Mouse (Mus musculus) forebrain, embryonic 14.5 days (tissue): Measurements from ENCODE around the gene Pcyt1b. TPM values are rescaled to one million over a fixed set of nuclear protein-coding genes. Genes with fewer than 3 reads are reported as not detected.

Experiments used
- ATAC-seq: fragments of 200-750 bp; cut with Nextera tagmentation; 2 replicates; pipeline ENCODE4 v1.8.0; 2017; ENCODE audit warnings: mild to moderate bottlenecking, moderate library complexity
- DNase-seq: peaks from one replicate; pipeline ENCODE4 v3.0.0-alpha.2; 2015; ENCODE audit warnings: low spot score
- H3K27ac ChIP-seq: fragments of 300-500 bp; sonication (generic); 2 replicates; pipeline ENCODE4 v1.5.1; 2014; ENCODE audit warnings: low read depth, mild to moderate bottlenecking, control low read depth, low read length, moderate library complexity
- H3K27me3 ChIP-seq: fragments of 300-500 bp; sonication (generic); replicated peaks from 2 replicates; pipeline ENCODE4 v1.6.1; 2014; ENCODE audit warnings: low read length, control low read depth, mixed read lengths; ENCODE audit not compliant: control insufficient read depth, insufficient read depth
- H3K36me3 ChIP-seq: fragments of 300-500 bp; sonication (generic); 2 replicates; pipeline ENCODE4 v1.6.1; 2014; ENCODE audit warnings: low read length, control low read depth; ENCODE audit not compliant: control insufficient read depth, insufficient read depth
- H3K4me1 ChIP-seq: fragments of 300-500 bp; sonication (generic); 2 replicates; pipeline ENCODE4 v1.6.1; 2014; ENCODE audit warnings: antibody characterized with exemption, low read length, control low read depth; ENCODE audit not compliant: control insufficient read depth, insufficient read depth
- H3K4me2 ChIP-seq: fragments of 300-500 bp; sonication (generic); 2 replicates; pipeline ENCODE4 v1.6.1; 2014; ENCODE audit warnings: mild to moderate bottlenecking, control low read depth, low read length
- H3K4me3 ChIP-seq: fragments of 300-500 bp; sonication (generic); 2 replicates; pipeline ENCODE4 v1.5.1; 2014; ENCODE audit warnings: low read depth, low read length, control low read depth
- H3K9ac ChIP-seq: fragments of 300-500 bp; sonication (generic); 2 replicates; pipeline ENCODE4 v1.6.1; 2014; ENCODE audit warnings: mild to moderate bottlenecking, low read length, control low read depth, moderate library complexity
- H3K9me3 ChIP-seq: fragments of 300-500 bp; sonication (generic); replicated peaks from 2 replicates; pipeline ENCODE4 v1.6.1; 2016; ENCODE audit warnings: low read length, control low read depth, mixed read lengths; ENCODE audit not compliant: control insufficient read depth
- WGBS: fragments of 180-500 bp; shearing (Covaris S2); extraction: QIAGEN DNeasy Blood & Tissue Kit; methylation state at CpG from one replicate; pipeline ENCODE4 v1.1.7; 2014; 5-methylcytosine and 5-hydroxymethylcytosine counted together
- polyA plus RNA-seq: library from polyadenylated mRNA; unstranded; fragments of >200 nt; fragmentation: Nextera tagmentation; extraction: Ambion mirVana; gene quantifications from 2 replicates; pipeline ENCODE4 v1.2.1, GENCODE M21; 2014

The Pcyt1b gene
- polyA plus RNA-seq, 1 experiment from 2014 or later: 11.3 TPM

DNA sequence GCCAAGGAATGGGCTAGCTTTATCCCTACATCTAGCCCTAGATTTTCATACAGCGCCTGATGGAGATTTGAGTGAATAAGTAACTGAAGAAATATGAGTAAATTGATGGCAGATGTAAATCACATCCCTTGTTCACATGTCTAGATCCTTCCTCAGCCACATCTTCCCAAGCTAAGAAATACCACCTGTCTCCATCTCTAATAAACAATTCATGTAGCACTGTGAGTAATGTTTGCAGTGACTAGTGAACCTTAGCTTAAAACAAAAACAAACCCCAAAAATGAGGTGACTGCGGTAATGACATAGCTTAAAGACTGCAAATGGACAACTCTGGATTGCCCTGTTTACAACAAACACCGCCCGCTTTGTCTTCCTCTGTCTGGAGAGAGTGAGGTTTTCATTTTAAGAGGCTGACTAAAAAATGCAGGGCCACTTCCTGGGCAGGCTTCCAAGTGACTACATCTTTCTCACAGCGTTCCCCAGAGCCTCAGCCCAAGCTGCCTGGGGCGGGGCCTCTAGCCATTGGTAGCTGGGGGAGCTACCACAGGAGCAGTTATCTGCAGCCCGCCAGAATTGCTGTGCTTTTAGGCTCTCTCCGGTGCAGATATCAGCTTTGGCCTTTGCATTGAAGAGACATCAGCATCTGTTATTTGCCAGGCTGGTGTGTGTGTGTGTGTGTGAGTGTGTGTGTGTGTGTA is 46.0 kb downstream of the Pcyt1b start:
- Histone ChIP-seq H3K4me2 (no peak overlapping the region), H3K27me3 (no peaks in the 10 kb centered on the region), H3K9ac (no peak overlapping the region), H3K9me3 (no peaks in the 10 kb centered on the region), H3K4me3 (no peak overlapping the region), H3K27ac (no peak overlapping the region), H3K36me3 (no peaks in the 10 kb centered on the region), H3K4me1 (no peaks in the 10 kb centered on the region)
- DNase-seq (peak; percentile 77), ATAC-seq (peak; percentile 90)
- 41% methylated on average over 8 of the region's 8 CpGs for WGBS

DNA sequence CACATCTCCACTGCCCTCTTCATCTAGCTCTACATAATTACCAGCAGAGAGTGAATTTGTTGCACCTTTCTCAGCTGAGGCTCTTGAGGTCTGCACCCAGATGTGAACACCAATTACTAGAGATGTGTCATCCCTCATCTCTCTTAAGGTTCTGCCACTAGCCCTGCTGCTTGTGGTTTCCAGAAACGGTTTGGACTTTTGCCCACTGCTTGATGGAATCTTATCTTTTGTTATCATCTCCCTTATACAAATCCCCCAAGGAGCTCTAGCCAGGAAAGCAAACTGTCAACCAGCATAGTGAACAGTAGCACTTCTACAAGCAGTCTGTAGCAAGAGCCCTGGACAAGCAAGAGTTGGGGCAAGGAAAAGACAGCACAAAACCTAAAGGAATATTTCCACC is 57.9 kb downstream of the Pcyt1b start:
- no peak for ATAC-seq
- Histone ChIP-seq H3K9ac (no peak overlapping the region), H3K27me3 (no peaks in the 10 kb centered on the region), H3K4me1 (no peaks in the 10 kb centered on the region), H3K4me2 (no peak overlapping the region), H3K36me3 (no peaks in the 10 kb centered on the region), H3K9me3 (no peaks in the 10 kb centered on the region), H3K27ac (no peak overlapping the region), H3K4me3 (no peak overlapping the region)
- 74% methylated on average over 1 of the region's 1 CpGs for WGBS
- no peak for DNase-seq

DNA sequence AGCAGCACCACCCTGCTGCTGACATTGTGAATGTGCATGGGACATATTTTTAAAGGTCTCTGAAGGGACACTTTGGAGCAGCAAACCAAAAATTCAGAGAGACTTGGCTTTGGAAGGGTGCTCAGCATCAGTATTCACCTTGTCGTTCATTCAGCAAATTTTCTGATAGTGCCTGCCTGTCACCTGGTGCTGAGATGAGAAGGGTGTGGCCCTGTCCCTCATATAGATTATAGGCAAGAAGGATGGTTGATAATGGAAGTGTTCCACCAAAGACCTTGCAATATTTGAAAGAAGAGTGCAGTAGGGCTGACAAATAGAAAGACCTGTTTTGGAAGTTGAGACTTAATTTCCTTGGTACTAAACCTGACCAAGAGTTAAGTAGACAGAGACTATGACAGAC is 74.9 kb downstream of the Pcyt1b start:
- WGBS: 97% methylated on average over 1 of the region's 1 CpGs
- Histone ChIP-seq H3K9me3 (no peaks in the 10 kb centered on the region), H3K27ac (no peak overlapping the region), H3K27me3 (no peaks in the 10 kb centered on the region), H3K4me1 (no peaks in the 10 kb centered on the region), H3K4me3 (no peak overlapping the region), H3K4me2 (no peak overlapping the region), H3K9ac (no peak overlapping the region), H3K36me3 (no peaks in the 10 kb centered on the region)
- ATAC-seq (no peak), DNase-seq (no peak)

DNA sequence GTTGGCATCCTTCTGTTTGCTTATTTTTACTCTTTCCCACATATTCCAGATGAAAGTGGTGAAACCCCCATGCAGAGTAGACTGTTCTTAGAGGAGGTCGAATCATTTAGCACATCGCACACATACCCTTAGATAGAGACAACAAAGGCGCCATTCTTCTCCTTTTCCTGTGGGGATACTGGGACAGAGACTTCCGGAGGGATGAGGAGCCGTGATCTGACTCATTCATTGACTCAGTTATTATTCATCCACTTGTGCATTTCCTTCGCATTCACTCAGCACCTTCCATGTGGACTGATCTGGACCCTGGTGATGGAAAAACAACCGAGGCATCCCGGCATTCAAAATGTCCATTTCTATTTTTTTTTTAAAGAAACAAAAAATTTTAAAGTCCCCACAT is 76.2 kb downstream of the Pcyt1b start:
- Histone ChIP-seq H3K9me3 (no peaks in the 10 kb centered on the region), H3K27me3 (no peaks in the 10 kb centered on the region), H3K4me3 (no peak overlapping the region), H3K9ac (no peak overlapping the region), H3K36me3 (no peaks in the 10 kb centered on the region), H3K4me2 (no peak overlapping the region), H3K27ac (no peak overlapping the region), H3K4me1 (no peaks in the 10 kb centered on the region)
- WGBS: 83% methylated on average over 8 of the region's 8 CpGs
- DNase-seq (no peak), ATAC-seq (no peak)

DNA sequence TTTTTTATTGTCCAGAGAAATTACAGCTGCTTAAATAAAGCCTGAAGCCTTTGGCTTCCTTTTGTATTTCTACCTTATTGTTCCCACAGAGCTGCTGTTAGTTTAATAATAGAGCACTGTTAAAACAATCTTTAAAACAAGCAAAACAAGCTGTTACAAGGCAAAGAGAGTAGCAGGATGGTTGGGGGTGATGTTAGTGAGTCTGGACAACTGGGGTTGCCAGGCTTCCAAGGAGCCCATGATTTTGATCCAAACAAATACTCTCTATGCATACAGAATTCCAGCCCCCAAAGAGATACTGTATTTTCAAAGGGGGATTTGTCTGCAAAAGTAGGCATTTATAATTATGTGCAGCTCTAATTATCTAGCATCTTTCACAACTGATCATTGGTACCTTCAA is 77.7 kb downstream of the Pcyt1b start:
- H3K4me3 ChIP-seq: no peak overlapping the region
- DNase-seq (peak; percentile 19), ATAC-seq (no peak)
- no peaks in the 10 kb centered on the region for H3K4me1 ChIP-seq
- H3K4me2 ChIP-seq: no peak overlapping the region
- H3K36me3 ChIP-seq: no peaks in the 10 kb centered on the region
- H3K9me3 ChIP-seq: no peaks in the 10 kb centered on the region
- H3K27ac ChIP-seq: 0 out of 2 replicates have a peak overlapping the region, but pooled peaks have one; percentile 21
- H3K27me3 ChIP-seq: no peaks in the 10 kb centered on the region
- H3K9ac ChIP-seq: no peak overlapping the region

DNA sequence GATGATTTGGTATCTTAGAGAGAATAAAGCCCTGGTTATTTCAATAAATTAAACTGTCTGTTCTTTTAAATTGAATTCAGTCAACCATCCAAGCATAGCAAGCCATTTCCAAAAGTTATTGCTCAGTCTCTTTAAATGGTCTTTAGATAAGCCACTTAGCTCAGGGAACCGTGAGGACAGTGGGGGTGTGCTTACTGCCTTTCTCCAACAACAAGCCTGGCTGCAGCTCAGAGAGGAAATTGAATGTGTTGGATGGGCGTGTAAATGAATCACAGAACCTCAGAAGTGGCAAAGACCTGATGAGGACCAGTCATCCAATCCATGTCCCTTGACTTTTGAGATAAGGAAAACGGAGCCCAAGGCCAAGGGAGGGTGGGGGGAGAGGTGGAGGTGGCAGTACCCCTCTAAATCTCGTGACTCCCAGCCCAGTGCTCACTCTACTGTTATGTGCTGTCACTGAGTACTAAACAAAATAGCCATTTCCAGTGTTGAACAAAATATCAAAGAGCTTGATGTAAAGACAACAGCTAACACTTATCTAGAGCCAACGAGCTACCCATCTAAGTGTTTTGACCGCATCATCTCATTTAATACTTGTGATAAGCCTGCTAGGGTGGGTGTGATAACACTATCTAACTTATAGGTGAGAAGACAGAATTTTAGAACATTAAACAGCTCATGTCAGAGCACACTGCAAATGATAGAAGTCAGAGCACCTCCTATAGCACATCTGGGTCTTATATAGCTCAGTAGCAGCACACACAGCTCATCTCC is 78.5 kb downstream of the Pcyt1b start:
- H3K4me1 ChIP-seq: no peaks in the 10 kb centered on the region
- no peak overlapping the region for H3K4me2 ChIP-seq
- no peak overlapping the region for H3K9ac ChIP-seq
- H3K27me3 ChIP-seq: no peaks in the 10 kb centered on the region
- no peak overlapping the region for H3K27ac ChIP-seq
- no peaks in the 10 kb centered on the region for H3K9me3 ChIP-seq
- no peaks in the 10 kb centered on the region for H3K36me3 ChIP-seq
- no peak for ATAC-seq
- no peak for DNase-seq
- WGBS: 51% methylated on average over 6 of the region's 6 CpGs
- no peak overlapping the region for H3K4me3 ChIP-seq

DNA sequence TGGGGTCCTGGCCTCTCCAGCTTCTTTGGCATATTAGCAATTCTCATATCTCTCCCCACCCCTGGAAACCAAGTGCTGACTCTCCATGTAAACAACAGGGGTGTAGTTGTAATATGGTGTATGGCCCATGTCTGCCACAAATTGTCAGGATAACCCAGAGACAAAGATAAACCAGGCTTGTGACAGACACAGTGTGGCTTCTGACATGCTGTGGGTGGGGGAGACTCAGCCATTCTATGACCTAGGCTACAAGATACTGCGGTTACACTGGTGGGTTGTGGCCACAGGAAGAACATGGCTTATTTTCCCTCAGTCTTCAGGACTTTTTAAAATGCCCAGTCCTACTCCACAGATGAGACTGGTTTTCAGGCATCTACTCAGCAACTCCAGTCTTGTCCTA is 94.5 kb downstream of the Pcyt1b start:
- ATAC-seq: no peak
- Histone ChIP-seq H3K27ac (no peak overlapping the region), H3K9me3 (no peaks in the 10 kb centered on the region), H3K9ac (no peak overlapping the region), H3K4me3 (no peak overlapping the region), H3K4me2 (no peak overlapping the region), H3K27me3 (no peaks in the 10 kb centered on the region), H3K36me3 (no peaks in the 10 kb centered on the region), H3K4me1 (no peaks in the 10 kb centered on the region)
- DNase-seq: no peak
- 64% methylated on average over 1 of the region's 1 CpGs for WGBS

DNA sequence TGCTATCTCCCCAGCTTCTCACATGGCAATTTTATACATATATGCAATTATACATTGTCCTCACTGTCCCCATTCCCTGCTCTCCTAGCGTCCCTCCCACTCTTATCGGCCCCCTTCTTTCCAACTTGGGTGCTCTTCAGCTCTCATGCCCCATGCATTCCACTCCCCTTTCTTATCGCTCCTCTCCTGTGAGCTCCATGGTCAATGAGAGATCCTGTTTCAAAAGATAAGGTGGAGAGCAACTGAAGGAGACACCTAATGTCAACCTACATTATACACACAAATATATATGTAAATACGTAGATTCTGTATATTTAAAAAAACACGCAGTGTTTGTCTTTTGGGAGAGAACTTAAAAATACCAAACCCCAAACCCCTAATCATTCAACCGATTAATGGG is 95.9 kb downstream of the Pcyt1b start:
- H3K4me2 ChIP-seq: no peak overlapping the region
- no peak overlapping the region for H3K9ac ChIP-seq
- WGBS: 94% methylated on average over 6 of the region's 6 CpGs
- H3K36me3 ChIP-seq: no peaks in the 10 kb centered on the region
- no peak overlapping the region for H3K4me3 ChIP-seq
- no peaks in the 10 kb centered on the region for H3K4me1 ChIP-seq
- no peak overlapping the region for H3K27ac ChIP-seq
- H3K27me3 ChIP-seq: no peaks in the 10 kb centered on the region
- no peaks in the 10 kb centered on the region for H3K9me3 ChIP-seq
- DNase-seq (no peak), ATAC-seq (no peak)

DNA sequence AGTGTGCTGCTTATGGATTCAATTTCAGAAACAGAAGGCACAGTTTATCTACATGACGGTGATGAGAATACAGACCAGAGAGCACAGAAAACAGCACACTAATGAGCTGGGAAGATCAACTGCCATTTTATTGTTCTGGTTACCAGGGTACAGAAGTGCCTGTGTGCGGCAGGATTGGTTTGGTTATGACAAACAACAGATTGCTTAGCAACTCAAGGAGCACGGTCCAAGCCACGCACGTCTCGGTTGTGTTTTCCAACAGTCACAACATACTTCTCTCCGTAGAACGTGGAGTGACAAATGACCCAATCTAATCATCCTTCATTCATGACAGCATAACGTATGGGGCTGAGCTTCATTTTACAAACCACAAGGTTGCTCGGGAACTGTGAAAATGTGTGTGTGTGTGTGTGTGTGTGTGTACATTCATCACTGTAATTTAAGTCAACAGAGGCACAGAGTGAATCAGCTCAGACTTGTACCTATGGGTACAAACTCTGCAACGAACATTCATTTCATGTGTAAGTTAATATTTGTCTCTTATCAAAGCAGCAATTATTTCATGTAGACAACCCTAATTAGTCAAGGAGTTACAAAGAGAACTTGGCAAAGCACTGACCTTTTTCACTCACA is 100.7 kb downstream of the Pcyt1b start:
- peak; percentile 76 for ATAC-seq
- H3K4me2 ChIP-seq: no peak overlapping the region
- no peaks in the 10 kb centered on the region for H3K36me3 ChIP-seq
- H3K4me3 ChIP-seq: no peak overlapping the region
- no peak overlapping the region for H3K9ac ChIP-seq
- H3K4me1 ChIP-seq: no peaks in the 10 kb centered on the region
- DNase-seq: peak; percentile 61
- H3K27me3 ChIP-seq: no peaks in the 10 kb centered on the region
- no peak overlapping the region for H3K27ac ChIP-seq
- 64% methylated on average over 11 of the region's 11 CpGs for WGBS
- no peaks in the 10 kb centered on the region for H3K9me3 ChIP-seq
